Mouse (Mus musculus) G1E (cell line): Measurements from ENCODE around the gene Hs3st3b1.

Source experiments
- CTCF ChIP-seq: IDR thresholded peaks from 2 replicates; pipeline ENCODE4 v1.5.1; 2012; ENCODE audit warnings: low read depth, low read length, inconsistent platforms, mixed read lengths
- GATA1 ChIP-seq: IDR thresholded peaks from 2 replicates; pipeline ENCODE4 v1.6.1; 2012; ENCODE audit warnings: borderline replicate concordance, low read length, inconsistent platforms, mixed read lengths
- GATA2 ChIP-seq: IDR thresholded peaks from 2 replicates; pipeline ENCODE4 v1.6.1; 2012; ENCODE audit warnings: low read depth, low read length, inconsistent platforms, borderline replicate concordance
- POLR2AphosphoS5 ChIP-seq: IDR thresholded peaks from 2 replicates; pipeline ENCODE4 v1.6.1; 2012; ENCODE audit warnings: low read depth, low read length, inconsistent platforms; ENCODE audit not compliant: insufficient replicate concordance
- TAL1 ChIP-seq: conservative IDR thresholded peaks from 2 replicates; pipeline ENCODE4 v1.6.1; 2012; ENCODE audit warnings: low read depth, low read length, inconsistent platforms, mixed read lengths

- TF ChIP-seq CTCF (no peak), GATA1 (no peak), GATA2 (no peak), POLR2AphosphoS5 (no peak), TAL1 (no peak)
Measured at GRCm38 (mm10) chr11:63953887-63954286, 31.8 kb upstream of the Hs3st3b1 start.
